Mouse (Mus musculus): ENCODE data around the gene Gm43517.

The Gm43517 gene

DNA sequence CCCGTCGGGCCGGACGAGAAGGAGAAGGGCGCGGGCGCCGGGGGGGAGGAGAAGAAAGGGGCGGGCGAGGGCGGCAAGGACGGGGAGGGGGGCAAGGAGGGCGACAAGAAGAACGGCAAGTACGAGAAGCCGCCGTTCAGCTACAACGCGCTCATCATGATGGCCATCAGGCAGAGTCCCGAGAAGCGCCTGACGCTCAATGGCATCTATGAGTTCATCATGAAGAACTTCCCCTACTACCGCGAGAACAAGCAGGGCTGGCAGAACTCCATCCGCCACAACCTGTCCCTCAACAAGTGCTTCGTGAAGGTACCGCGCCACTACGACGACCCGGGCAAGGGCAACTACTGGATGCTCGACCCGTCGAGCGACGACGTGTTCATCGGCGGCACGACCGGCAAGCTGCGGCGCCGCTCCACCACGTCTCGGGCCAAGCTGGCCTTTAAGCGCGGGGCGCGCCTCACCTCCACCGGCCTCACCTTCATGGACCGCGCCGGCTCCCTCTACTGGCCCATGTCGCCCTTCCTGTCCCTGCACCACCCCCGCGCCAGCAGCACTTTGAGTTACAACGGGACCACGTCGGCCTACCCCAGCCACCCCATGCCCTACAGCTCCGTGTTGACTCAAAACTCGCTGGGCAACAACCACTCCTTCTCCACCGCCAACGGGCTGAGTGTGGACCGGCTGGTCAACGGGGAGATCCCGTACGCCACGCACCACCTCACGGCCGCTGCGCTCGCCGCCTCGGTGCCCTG lies at the start of gene Gm43517:
Gene Gm43517 (plus strand): TSS at position 299 of the 755 bp plus-strand sequence.
- no peak for DNase-seq

DNA sequence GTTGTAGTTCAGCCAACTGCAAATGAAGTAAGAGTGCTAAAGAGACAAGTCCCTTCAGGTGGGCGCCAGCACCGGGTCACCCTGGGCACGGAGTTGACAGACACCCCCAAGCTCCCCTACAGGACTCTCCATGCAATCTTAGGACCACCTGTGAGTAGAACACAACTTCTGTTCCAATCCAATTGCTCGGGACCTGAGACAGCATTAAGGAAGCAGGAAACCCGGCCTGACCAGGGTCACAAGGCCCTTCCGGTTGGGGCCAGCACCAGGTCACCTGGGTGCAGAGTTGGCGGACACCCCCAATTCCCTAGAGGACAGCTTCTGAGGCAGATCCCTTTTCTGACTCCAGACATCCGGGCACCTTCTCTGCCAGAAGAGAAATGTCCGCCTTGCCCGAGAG lies 35.3 kb upstream of the Gm43517 start:
- no peak for DNase-seq

GRCm38 (mm10) chr12:49368931-49369330 lies 16.0 kb upstream of the Gm43517 start:
- no peak for DNase-seq

GRCm38 (mm10) chr12:49372170-49372569 lies 12.8 kb upstream of the Gm43517 start:
- no peak for DNase-seq

DNA sequence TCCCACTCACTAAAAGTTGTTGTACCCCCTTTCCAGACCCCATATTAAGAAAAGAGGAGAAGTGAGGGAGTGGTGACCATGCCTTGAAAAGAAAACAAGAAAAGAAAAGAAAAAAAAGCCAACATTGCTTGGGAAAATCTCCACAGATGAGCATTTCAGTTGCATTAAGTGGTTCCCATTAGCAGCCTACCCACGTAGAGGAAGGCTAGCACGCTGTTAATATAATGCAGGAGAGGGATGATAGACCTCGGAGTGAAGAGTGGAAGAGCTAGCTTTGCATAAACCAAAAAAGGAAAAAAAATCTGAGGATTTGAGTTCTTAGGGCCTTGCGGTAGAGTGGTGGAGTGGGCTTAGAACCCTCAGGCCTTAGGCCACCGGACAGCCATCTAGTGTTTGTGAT lies 11.8 kb upstream of the Gm43517 start:
- no peak for DNase-seq

DNA sequence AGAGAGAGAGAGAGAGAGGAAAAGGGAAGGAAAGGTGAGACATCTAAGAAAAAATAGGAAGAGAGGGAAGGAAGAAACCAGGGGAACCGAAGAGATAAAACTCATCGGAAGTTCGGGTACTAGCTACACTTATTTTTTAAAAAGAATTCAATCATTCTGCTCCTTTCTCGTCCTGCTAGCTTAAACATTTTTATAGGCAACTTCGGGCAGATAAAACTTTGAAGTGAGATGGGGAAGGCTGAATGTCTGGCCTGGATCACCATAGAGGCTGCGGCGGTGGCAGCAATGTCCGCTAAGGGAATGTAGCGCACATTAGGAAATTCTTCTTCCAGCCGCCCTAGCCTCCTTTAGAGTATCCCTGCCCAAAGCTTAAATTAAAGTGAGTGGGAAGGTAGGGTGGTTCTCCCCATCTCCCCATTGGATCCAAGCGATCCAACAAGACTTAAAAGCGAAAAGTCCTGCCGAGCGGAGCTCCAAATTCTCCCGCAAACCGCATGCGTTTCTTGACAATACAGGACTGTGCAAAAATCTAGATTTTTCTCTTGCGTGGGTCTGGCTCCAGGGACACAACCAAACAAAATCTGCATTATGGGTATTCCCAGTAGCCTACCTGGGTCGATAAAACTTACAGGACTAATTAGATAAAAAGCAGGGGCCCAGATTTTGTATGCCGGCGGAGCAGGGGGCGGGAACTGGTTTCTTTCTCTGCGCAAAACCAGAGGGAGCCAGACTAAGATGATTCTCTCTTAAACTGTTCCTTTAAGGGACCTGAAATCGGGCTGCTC lies 11.0 kb upstream of the Gm43517 start:
- no peak for DNase-seq

GRCm38 (mm10) chr12:49374606-49374995 lies 10.4 kb upstream of the Gm43517 start:
- DNase-seq = no peak

- DNase-seq = no peak
These were observed 9.3 kb upstream of the Gm43517 start for GRCm38 (mm10) chr12:49375427-49376317.

DNA sequence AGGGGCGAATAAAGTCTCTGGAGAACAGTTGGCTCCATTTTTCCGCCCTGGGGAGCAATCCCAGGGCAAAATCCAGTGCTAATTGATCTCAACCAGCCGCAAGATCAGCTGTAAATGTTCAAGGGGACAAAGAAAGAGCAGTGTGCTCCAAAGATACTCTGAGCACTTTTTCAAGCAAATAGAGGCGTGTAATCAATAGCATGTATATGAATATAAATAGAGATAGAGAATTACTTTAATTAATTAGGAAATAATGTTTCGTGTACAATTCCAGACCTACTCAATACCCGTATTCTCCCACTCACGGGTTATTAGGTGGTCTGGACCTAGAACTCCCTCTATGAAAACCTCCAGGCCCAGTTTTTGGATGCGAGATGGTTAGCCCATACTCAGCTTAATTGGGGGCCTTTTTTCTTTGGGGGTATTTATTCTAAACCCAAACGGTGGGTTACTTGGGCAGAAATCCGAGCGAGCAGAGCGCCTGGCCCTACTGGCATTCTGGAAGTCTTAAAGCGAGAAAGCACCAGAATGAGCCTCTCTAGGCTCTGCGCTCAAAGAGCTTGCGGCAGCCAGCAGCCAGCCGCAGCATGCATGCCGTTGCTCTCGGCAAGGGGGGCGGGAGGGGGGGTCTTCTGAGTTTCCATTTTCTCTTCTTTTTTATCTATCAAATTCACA lies 8.5 kb upstream of the Gm43517 start:
- DNase-seq = no peak

GRCm38 (mm10) chr12:49377281-49377970 lies 7.5 kb upstream of the Gm43517 start:
- no peak for DNase-seq

DNA sequence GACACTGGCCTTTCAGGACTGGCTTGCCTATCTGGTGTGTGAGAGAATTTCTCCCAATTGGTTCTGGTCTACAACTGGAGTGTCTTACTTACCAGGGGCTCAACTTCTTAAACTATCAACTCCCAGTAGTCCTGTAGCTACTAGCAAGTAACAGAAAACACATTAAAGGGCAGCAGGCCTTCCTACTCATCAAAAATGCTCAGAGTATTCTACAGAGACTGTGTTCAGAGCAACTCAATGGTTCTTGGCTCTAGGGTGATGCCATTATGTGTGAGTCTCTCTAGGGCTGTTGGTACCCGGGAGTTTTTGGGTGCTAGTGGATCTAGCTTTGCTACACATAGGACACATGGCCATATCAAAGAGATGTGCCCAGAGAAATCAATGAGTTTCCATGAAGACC lies 6.1 kb upstream of the Gm43517 start:
- no peak for DNase-seq

GRCm38 (mm10) chr12:49379446-49379845 lies 5.5 kb upstream of the Gm43517 start:
- no peak for DNase-seq

GRCm38 (mm10) chr12:49380442-49380841 lies 4.5 kb upstream of the Gm43517 start:
- DNase-seq = no peak

DNA sequence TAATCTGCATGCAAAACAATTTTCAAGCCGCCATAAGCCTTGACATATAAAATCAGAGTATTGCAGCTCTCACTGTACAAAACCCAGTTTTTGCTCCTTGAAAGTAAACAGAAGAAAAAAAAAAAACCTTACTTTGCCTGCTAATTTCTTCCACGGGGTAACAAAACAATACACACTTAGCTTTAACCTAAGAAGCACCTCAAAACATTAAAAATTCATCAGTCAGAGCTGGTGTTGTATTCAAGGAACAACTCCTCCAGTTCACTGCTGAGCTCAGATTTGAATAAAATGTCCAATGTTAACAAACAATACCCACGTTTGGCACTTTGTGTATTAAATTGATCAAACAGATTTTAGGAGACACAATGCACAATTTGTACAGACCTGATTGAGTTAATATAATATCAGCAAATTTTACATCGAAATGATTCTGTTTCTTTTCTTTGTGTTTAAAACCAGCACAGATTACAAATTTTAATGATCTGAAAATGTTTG lies 3.9 kb upstream of the Gm43517 start:
- DNase-seq = no peak

GRCm38 (mm10) chr12:49381721-49382365 lies 3.1 kb upstream of the Gm43517 start:
- DNase-seq = no peak

- no peak for DNase-seq
These were observed 2.1 kb upstream of the Gm43517 start, which contains the start of gene Foxg1 for GRCm38 (mm10) chr12:49382565-49383520. Foxg1 (plus strand) TSS chr12:49382660.

GRCm38 (mm10) chr12:49383521-49384133 lies 1.3 kb upstream of the Gm43517 start:
- no peak for DNase-seq

DNA sequence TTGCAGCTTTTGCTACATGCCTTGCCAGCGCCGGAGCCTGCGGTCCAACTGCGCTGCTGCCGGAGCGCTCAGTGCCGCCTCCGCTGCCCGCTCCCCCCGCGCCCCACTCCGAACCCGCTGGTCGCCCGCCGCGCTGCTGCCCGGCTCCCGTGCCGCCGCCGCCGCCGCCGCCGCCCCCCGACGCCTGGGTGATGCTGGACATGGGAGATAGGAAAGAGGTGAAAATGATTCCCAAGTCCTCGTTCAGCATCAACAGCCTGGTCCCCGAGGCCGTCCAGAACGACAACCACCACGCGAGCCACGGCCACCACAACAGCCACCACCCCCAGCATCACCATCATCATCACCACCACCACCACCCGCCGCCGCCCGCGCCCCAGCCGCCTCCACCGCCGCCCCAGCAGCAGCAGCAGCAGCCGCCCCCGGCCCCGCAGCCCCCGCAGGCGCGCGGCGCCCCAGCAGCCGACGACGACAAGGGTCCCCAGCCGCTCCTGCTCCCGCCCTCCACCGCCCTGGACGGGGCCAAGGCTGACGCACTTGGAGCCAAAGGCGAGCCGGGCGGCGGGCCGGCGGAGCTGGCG lies 589 bp upstream of the Gm43517 start:
- DNase-seq = no peak

DNA sequence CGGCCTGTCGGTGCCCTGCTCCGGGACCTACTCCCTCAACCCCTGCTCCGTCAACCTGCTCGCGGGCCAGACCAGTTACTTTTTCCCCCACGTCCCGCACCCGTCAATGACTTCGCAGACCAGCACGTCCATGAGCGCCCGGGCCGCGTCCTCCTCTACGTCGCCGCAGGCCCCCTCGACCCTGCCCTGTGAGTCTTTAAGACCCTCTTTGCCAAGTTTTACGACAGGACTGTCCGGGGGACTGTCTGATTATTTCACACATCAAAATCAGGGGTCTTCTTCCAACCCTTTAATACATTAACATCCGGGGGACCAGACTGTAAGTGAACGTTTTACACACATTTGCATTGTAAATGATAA lies 637 bp downstream of the Gm43517 start:
- DNase-seq = no peak

All from lung, postnatal 36 days (tissue).